Mouse (Mus musculus) heart, embryonic 13.5 days (tissue): ENCODE measurements around the gene Celf5. TPM values are rescaled to one million over a fixed set of nuclear protein-coding genes. Genes with fewer than 3 reads are reported as not detected.

Experiments used
- ATAC-seq: fragments of 200-750 bp; cut with Nextera tagmentation; 2 replicates; pipeline ENCODE4 v1.8.0; 2017; ENCODE audit warnings: moderate TSS enrichment; ENCODE audit not compliant: insufficient number of reproducible peaks, low FRiP score, low TSS enrichment; ENCODE audit errors: extremely low read depth
- H3K27ac ChIP-seq: fragments of 300-500 bp; sonication (generic); replicated peaks from 2 replicates; pipeline ENCODE4 v1.5.1; 2015; ENCODE audit warnings: moderate library complexity, mild to moderate bottlenecking, inconsistent platforms
- H3K27me3 ChIP-seq: fragments of 300-500 bp; sonication (generic); replicated peaks from 2 replicates; pipeline ENCODE4 v1.6.1; 2015; ENCODE audit warnings: mild to moderate bottlenecking, inconsistent platforms
- H3K36me3 ChIP-seq: fragments of 300-500 bp; sonication (generic); 2 replicates; pipeline ENCODE4 v1.6.1; 2015; ENCODE audit warnings: mild to moderate bottlenecking, inconsistent platforms
- H3K4me1 ChIP-seq: fragments of 300-500 bp; sonication (generic); 2 replicates; pipeline ENCODE4 v1.6.1; 2015; ENCODE audit warnings: inconsistent platforms
- H3K4me2 ChIP-seq: fragments of 300-500 bp; sonication (generic); 2 replicates; pipeline ENCODE4 v1.6.1; 2015; ENCODE audit warnings: inconsistent platforms, mild to moderate bottlenecking, moderate library complexity
- H3K4me3 ChIP-seq: fragments of 300-500 bp; sonication (generic); 2 replicates; pipeline ENCODE4 v1.5.1; 2015; ENCODE audit warnings: moderate library complexity, mild to moderate bottlenecking, inconsistent platforms
- H3K9ac ChIP-seq: fragments of 300-500 bp; sonication (generic); 2 replicates; pipeline ENCODE4 v1.6.1; 2015; ENCODE audit warnings: inconsistent platforms, mild to moderate bottlenecking, moderate library complexity
- H3K9me3 ChIP-seq: fragments of 300-500 bp; sonication (generic); 2 replicates; pipeline ENCODE4 v1.6.1; 2016; ENCODE audit warnings: inconsistent platforms
- WGBS: fragments of 180-500 bp; shearing (Covaris S2); methylation state at CpG from one replicate; pipeline ENCODE4 v1.1.7; 2015; ENCODE audit warnings: mixed read lengths; 5-methylcytosine and 5-hydroxymethylcytosine counted together
- polyA plus RNA-seq: library from polyadenylated mRNA; unstranded; fragments of >200 nt; fragmentation: Nextera tagmentation; extraction: Ambion mirVana; gene quantifications from 2 replicates; pipeline ENCODE4 v1.2.1, GENCODE M21; 2015

Celf5 gene
- polyA plus RNA-seq, 1 experiment from 2014 or later, result 0.16 TPM

DNA sequence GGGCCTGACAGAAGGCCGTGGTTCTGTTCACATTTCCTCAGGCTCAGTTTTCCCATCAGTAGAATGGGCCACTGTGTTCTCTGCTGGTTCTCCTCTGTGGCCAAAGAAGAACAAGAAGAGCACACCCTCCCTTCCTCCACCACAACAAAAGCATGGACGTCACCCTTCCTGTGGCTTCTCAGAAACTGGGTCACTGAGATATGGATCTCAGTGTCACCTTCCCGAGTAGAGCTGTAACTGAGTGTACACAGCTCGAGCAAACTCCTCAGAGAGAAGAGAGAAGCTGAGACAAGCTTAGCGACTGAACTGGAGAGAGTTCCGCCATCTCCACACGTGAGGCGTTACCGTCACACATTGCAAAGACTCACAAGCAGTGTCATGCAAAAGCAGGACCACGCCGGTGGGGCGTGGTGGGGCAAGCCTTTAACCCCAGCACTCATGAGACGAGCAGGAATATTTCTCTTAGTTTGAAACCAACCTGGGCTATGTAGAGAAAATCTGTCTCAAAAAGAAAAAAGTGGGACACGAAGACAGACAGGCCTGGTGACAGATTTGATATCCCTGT lies 27.8 kb upstream of the Celf5 start:
- no peak for ATAC-seq
- 67% methylated on average over 14 of the region's 14 CpGs for WGBS
- H3K9ac ChIP-seq, result no peak overlapping the region
- H3K4me1 ChIP-seq, result no peaks in the 10 kb centered on the region
- peaks cover 14% of the 10 kb centered on the region for H3K27me3 ChIP-seq
- H3K36me3 ChIP-seq, result no peaks in the 10 kb centered on the region
- H3K9me3 ChIP-seq, result 0 out of 2 replicates have a peak, but pooled peaks cover 7% of the 10 kb centered on the region
- H3K4me3 ChIP-seq, result no peak overlapping the region
- no peak overlapping the region for H3K27ac ChIP-seq
- H3K4me2 ChIP-seq, result no peak overlapping the region

DNA sequence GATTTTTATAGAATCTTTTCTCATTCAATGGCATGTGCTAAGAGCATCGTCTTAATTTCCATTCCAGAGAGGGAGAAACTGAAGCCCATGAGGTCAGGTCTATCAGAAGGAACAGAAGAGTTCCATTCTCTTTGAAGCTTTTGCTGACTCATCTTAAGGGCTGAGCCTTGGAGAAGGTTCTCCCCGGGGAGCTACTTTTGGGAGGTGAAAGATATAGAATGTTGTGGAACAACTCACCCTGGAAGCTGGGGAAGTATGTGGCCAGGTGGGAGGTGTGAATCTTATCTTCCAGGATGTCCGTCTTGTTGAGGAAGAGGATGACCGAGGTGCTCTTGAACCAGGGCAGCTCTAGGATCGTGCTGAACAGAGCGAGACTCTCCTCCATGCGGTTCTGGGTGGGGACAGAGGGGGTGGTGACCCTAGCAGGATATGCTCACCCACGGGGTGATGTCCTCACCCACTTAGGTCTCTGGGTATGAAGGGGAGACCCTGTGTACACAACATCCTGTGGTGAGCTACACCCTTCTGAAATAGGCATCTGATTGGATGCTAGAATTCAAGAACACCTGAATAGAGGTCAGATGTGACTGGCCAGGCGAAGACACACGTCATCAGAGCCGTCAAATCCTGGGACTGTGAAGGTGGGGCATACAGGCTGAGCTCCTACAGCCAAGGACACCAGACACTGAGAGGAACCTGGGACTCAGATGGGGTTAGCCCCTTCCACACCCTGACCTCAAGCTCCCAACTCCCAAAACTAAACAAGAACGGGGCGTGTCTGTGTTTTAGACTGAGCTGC lies 25.4 kb upstream of the Celf5 start:
- H3K9me3 ChIP-seq, result no peaks in the 10 kb centered on the region
- H3K27me3 ChIP-seq, result peaks cover 26% of the 10 kb centered on the region
- no peak overlapping the region for H3K9ac ChIP-seq
- H3K4me1 ChIP-seq, result peaks cover 1% of the 10 kb centered on the region; the same call in 1 of the 2 replicates
- no peaks in the 10 kb centered on the region for H3K36me3 ChIP-seq
- no peak for ATAC-seq
- 57% methylated on average over 13 of the region's 13 CpGs for WGBS
- no peak overlapping the region for H3K4me3 ChIP-seq
- no peak overlapping the region for H3K27ac ChIP-seq
- H3K4me2 ChIP-seq, result no peak overlapping the region

DNA sequence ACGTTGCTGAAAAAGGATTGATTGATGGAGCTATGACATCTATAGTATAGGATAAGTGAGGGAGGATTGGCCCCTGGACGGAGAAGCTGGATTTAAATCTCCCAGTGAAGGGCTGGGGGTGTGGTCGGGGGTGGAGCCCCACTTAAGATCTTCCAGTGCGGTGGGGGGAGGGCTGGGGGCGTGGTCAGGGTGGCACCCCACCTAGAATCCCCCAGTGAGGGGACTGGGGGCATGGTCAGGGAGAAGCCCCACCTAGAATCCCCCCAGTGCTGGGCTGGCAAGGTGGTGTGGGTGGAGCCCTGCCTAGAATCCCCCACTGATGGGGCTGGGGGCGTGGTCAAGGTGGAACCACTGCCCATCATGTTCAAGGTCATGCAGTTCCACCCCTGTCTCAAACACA lies 24.6 kb upstream of the Celf5 start:
- Histone ChIP-seq H3K27ac (no peak overlapping the region), H3K27me3 (peaks cover 24% of the 10 kb centered on the region), H3K4me3 (no peak overlapping the region), H3K9ac (no peak overlapping the region), H3K4me1 (peaks cover 3% of the 10 kb centered on the region; the same call in 1 of the 2 replicates), H3K4me2 (no peak overlapping the region), H3K36me3 (no peaks in the 10 kb centered on the region), H3K9me3 (no peaks in the 10 kb centered on the region)
- WGBS, result 28% methylated on average over 6 of the region's 6 CpGs
- ATAC-seq, result no peak

DNA sequence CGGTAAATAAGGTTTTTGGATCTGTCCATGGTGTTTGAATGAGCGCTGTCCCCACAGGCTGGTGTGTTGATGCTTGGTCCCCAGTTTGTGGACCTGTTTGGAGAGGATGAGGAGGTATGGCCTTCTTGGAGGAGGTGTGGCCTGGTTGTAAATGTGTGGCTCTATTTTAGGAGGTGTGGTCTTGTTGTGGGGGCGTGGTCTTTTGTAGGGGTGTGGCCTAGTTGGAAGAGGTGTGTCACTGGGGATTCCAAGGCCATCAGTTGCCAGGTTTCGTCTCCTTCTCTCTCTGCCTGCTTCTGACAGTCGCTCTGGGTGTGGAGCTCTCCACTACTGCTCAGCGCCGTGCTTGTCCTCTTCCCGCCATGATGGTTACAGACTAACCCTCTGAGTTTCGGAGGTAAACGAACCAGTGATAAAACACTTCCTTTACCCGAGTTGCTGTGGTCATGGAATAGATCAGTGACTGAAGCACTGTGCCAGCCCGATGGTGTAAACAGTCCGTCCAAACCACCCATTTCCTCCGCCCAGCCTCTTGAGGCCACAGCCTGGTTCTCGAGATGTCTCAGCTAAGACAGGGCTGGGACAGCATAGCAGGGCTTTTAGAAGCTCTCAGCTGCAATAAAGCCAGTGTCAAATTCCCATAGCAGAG lies 22.6 kb upstream of the Celf5 start:
- Histone ChIP-seq H3K4me1 (peaks cover 3% of the 10 kb centered on the region; the same call in 1 of the 2 replicates), H3K27me3 (peaks cover 13% of the 10 kb centered on the region), H3K9me3 (no peaks in the 10 kb centered on the region), H3K4me2 (no peak overlapping the region), H3K4me3 (no peak overlapping the region), H3K9ac (no peak overlapping the region), H3K27ac (no peak overlapping the region), H3K36me3 (no peaks in the 10 kb centered on the region)
- ATAC-seq, result no peak
- 74% methylated on average over 15 of the region's 15 CpGs for WGBS

DNA sequence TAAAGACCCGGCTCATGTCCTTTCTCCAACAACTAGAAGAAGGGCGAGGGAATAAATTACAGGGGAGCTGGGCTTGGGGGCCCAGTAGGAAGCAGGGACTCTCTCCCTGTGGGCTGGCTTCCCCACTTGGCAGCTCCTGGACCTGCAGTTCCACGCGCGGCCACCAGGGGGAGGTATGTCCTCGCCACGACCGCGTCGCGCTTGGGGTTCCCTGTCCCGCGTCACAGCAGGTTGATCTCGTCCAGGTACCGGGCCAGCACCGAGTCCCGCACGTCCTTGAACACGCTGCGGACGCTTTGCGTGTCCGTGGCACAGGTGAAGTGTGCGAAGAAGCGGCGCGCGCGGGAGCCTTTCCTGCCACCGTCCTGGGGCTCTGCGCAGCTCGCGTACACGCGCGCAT lies 20.1 kb upstream of the Celf5 start:
- no peak for ATAC-seq
- WGBS, result 9% methylated on average over 36 of the region's 36 CpGs
- Histone ChIP-seq H3K4me1 (peaks cover 5% of the 10 kb centered on the region; the same call in 1 of the 2 replicates), H3K27ac (no peak overlapping the region), H3K4me2 (peak overlapping the region; percentile 77), H3K9me3 (no peaks in the 10 kb centered on the region), H3K9ac (peak overlapping the region; percentile 77), H3K27me3 (peaks cover 13% of the 10 kb centered on the region), H3K4me3 (peak overlapping the region; percentile 50), H3K36me3 (no peaks in the 10 kb centered on the region)

DNA sequence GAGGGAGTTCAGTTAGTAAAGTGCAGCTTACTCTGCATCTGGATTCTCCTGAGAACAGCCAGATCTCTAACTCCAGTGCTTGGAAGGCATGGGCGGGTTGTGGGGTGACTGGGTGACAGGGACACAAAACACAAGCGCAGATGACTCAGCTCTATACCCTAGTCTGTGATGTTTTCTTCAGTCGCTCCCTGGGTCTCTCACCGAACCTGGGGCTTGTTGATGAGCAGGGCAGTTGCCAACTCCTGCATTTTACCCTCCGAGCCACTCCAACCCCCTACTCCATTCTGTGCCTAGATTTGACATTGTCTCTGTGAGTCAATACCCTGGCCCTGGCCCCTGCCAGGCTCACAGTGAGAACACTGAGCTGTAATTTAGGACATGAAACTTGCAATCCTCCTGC lies 19.4 kb upstream of the Celf5 start:
- no peak overlapping the region for H3K27ac ChIP-seq
- H3K27me3 ChIP-seq, result peaks cover 13% of the 10 kb centered on the region
- H3K36me3 ChIP-seq, result no peaks in the 10 kb centered on the region
- H3K9ac ChIP-seq, result no peak overlapping the region
- H3K4me3 ChIP-seq, result no peak overlapping the region
- H3K4me2 ChIP-seq, result no peak overlapping the region
- ATAC-seq, result no peak
- no peaks in the 10 kb centered on the region for H3K9me3 ChIP-seq
- WGBS, result 72% methylated on average over 5 of the region's 5 CpGs
- H3K4me1 ChIP-seq, result peaks cover 10% of the 10 kb centered on the region; the same call in 1 of the 2 replicates

DNA sequence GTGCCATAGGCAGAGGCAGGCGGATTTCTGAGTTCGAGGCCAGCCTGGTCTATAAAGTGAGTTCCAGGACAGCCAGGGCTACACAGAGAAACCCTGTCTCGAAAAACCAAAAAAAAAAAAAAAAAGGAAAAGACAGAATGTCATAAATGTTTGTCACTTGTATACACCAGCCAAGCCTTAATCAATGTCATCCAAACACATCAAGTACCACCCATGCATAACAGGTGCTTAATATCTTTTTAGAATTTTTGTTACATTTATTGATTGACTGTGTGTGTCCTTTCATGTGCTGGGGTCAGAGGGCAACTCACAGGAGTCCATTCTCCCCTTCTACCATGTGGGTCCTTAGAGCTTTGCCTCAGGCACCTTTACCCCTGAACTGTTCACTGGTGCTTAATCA lies 17.5 kb upstream of the Celf5 start, which contains the start of gene S1pr4:
Gene S1pr4, minus strand, starts transcription at position 101 of the 400 bp plus-strand sequence.
- no peak within 1 kb of the TSS for H3K27ac ChIP-seq
- H3K9ac ChIP-seq, result 0 out of 2 replicates have a peak within 1 kb of the TSS, but pooled peaks have one; percentile 28
- ATAC-seq, result no peak
- no peak within 1 kb of the TSS for H3K4me2 ChIP-seq
- H3K27me3 ChIP-seq, result peaks cover 13% of the 10 kb centered on the region
- WGBS, result 67% methylated on average over 3 of the region's 3 CpGs
- no peaks in the 10 kb centered on the region for H3K36me3 ChIP-seq
- H3K4me3 ChIP-seq, result no peak within 1 kb of the TSS
- peaks cover 18% of the 10 kb centered on the region for H3K4me1 ChIP-seq
- no peaks in the 10 kb centered on the region for H3K9me3 ChIP-seq

DNA sequence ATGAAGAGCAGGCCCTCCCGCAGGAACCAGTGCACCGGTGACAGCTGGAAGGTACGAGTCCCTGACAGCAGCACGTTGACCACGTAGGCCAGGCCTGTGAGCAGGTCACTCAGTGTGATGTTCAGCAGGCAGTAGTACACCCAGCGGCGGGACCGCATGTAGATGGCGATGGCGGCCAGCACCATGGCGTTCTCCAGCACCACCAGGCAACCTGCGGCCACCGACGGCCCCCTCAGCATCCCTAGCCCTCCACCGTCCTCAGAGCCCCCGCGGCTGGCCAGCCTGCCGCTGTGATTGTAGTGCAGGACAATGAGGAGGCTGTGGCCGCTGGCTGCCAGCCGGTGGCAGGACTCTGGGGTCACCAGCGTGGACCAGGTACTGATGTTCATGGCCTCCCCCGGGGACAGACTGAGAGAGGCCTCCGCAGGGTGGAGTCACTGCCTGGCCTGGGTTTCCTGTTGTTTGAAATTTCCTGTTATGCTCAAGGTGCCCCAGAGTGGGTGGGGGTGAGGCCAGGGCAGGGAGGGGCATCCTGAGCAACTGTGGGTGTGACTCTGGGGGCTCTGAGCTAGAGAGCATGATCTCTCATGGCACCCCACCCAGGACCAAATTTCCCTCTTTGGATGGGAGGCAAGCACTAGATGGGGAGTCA lies 16.9 kb upstream of the Celf5 start:
- H3K4me3 ChIP-seq, result no peak overlapping the region
- H3K9me3 ChIP-seq, result no peaks in the 10 kb centered on the region
- H3K27me3 ChIP-seq, result peaks cover 13% of the 10 kb centered on the region
- H3K36me3 ChIP-seq, result no peaks in the 10 kb centered on the region
- no peak overlapping the region for H3K27ac ChIP-seq
- H3K4me2 ChIP-seq, result no peak overlapping the region
- 0 out of 2 replicates have a peak overlapping the region, but pooled peaks have one; percentile 28 for H3K9ac ChIP-seq
- WGBS, result 67% methylated on average over 23 of the region's 23 CpGs
- H3K4me1 ChIP-seq, result peaks cover 25% of the 10 kb centered on the region
- no peak for ATAC-seq

DNA sequence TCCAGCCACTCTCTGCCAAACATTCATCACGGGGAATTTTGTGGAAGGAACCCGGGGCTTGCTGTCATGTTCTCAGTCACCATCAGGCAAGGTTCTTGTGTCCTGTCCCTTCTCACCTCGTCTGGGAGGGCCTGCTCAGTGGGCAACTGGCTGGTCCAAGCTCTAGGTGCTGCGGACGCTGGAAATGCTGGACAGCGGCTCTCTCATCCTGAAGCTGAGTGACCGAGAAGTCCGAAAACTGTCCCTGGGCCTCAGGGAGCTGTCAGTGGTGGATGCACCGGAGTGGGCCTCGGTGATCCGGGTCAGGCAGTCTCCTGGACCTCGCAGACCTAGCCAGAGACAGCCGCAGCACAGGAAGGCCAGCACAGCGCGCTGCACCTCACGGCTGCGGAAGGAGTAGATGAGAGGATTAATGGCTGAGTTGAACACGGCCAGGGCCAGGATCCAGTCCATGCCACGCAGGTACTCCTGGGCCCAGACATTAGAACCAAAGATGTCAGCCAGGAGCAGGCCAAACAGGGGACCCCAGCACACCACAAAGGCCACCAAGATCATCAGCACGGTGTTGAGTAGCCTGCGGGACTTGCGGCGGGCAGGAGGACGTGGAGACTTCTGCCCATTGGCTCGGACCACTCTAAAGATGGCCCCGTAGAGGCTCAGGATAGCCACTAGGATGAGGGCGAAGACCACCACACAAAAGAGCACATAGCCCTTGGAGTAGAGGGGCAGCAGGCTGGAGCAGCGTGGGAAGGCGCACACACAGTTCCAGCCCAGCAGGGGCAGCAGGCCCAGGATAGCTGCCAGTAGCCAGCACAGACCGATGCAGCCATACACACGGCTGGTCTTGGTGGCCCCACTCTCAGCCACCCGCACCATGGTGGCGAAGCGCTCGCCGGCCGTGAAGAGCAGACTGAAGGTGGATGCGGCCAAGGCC lies 16.1 kb upstream of the Celf5 start:
- ATAC-seq, result no peak
- Histone ChIP-seq H3K4me2 (no peak overlapping the region), H3K27ac (no peak overlapping the region), H3K4me3 (no peak overlapping the region), H3K9me3 (no peaks in the 10 kb centered on the region), H3K27me3 (peaks cover 8% of the 10 kb centered on the region), H3K4me1 (peaks cover 30% of the 10 kb centered on the region), H3K9ac (0 out of 2 replicates have a peak overlapping the region, but pooled peaks have one; percentile 21), H3K36me3 (0 out of 2 replicates have a peak, but pooled peaks cover 4% of the 10 kb centered on the region)
- WGBS, result 77% methylated on average over 38 of the region's 38 CpGs

DNA sequence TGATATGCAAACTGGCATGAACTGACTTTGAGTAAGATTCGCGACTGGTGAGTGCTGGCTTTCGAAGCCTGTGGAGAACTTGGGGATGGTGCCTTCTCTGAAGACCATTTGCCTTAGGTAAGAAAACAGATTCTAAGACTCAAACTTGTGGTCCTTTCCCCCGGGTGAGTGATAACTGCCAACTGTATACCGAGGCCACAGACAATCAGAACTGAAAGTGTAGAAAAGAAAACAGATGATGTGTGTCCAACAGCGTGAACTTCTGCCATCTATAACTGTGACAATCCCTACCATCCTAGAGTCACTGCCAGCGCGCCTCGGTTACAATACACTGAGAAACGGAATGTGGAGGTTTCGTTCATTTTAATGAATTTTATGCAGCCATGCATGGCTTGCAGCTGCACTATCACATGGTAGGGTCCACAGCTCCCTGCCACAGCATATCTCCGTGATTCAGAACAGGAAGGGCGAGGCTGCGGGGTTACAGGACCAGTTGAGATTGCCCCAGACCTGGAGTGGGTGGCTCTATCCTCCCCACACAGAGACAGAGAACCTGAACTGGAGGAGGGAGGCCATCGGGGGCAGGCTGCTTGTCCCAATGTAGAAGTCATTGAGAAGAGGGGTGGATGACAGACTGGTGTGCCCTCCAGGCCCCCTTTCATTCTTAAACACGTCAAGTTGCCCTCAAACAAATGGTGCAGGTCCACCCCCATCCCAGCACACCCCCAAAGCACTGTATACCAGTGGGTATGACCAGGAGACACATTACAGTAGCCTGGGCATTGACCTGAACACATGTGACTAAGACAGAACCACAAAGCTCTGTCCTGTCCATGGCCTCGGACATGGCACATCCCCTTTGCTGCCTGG lies 15.1 kb upstream of the Celf5 start:
- H3K4me2 ChIP-seq, result peak overlapping the region; percentile 65
- no peak for ATAC-seq
- no peaks in the 10 kb centered on the region for H3K9me3 ChIP-seq
- H3K36me3 ChIP-seq, result peaks cover 11% of the 10 kb centered on the region
- no peak overlapping the region for H3K27ac ChIP-seq
- no peaks in the 10 kb centered on the region for H3K27me3 ChIP-seq
- H3K4me3 ChIP-seq, result no peak overlapping the region
- peaks cover 26% of the 10 kb centered on the region for H3K4me1 ChIP-seq
- no peak overlapping the region for H3K9ac ChIP-seq
- 73% methylated on average over 17 of the region's 17 CpGs for WGBS
